Mouse (Mus musculus): ENCODE measurements around the gene Tbc1d17. TPM values are rescaled to one million over a fixed set of nuclear protein-coding genes. Genes with fewer than 3 reads are reported as not detected.
A peak's percentile ranks its signal among the peaks of the same experiment; 100 is the strongest.

Tbc1d17 gene
- polyA plus RNA-seq, 1 experiment from 2014 or later: 28.2 TPM

DNA sequence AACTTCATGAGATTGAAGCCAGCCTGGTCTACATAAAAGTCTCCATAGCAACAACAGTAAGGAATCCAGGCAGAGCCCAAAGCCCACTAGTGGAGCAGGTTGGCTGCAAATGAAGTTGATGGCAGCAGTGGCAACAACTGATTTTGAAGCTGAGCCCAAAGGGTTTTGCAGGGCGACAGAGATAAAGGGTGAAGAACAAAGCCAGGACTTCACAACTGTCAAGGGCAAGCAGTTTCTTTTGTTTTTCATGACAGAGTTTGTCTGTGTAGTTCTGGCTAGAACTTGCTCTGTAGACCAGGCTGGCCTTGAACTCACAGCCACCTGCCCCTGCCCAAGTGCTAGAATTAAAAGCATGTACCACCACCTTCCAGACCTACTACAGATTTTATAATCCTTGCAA is 22.3 kb upstream of the Tbc1d17 start:
- Histone ChIP-seq H3K9ac (replicated peaks) (no peak overlapping the region), H3K9me3 (ENCODE audit: low read length) (no peaks in the 10 kb centered on the region), H3K36me3 (replicated peaks; ENCODE audit: insufficient read depth, low read length) (no peaks in the 10 kb centered on the region), H3K4me2 (ENCODE audit: low read depth, low read length) (no peak overlapping the region), H3K27me3 (ENCODE audit: insufficient read depth, low read length) (no peaks in the 10 kb centered on the region), H3K4me3 (ENCODE audit: low read depth, low read length) (no peak overlapping the region), H3K4me1 (ENCODE audit: insufficient read depth) (peaks cover 41% of the 10 kb centered on the region), H3K27ac (ENCODE audit: low read depth) (no peak overlapping the region)
- 77% methylated on average over 1 of the region's 1 CpGs for WGBS (ENCODE audit: insufficient replicate concordance)
- DNase-seq (no peak), ATAC-seq (no peak)
- TF ChIP-seq CTCF (IDR thresholded peaks at IDR 0.05; ENCODE audit: low read depth) (no peak), EP300 (IDR thresholded peaks at IDR 0.05; ENCODE audit: low read depth) (no peak)

DNA sequence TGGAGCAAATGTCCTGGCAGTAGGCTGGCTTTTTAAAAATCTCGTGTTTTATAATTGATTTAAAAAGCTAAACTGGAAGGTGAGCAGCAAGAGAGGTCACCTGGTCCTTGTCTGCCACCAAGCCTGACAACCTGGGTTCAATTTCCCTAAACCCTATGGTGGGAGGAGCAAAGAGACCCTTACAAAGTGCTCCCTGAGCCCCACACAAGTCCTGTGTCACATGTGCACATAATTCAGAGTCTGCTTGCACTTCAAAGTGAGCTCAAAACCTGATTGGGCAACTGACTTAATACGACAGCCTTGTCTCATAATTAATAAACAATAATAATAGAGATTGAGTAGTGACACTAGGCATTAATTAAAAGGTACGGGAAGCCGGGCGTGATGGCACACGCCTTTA is 21.7 kb upstream of the Tbc1d17 start:
- H3K4me1 ChIP-seq (ENCODE audit: insufficient read depth): peaks cover 47% of the 10 kb centered on the region
- peak overlapping the region; percentile 96; the same call in 1 of the 2 replicates for H3K27ac ChIP-seq (ENCODE audit: low read depth)
- H3K4me3 ChIP-seq (ENCODE audit: low read depth, low read length): peak overlapping the region; percentile 81; the same call in 1 of the 2 replicates
- H3K4me2 ChIP-seq (ENCODE audit: low read depth, low read length): peak overlapping the region; percentile 99; the same call in 1 of the 2 replicates
- H3K36me3 ChIP-seq (replicated peaks; ENCODE audit: insufficient read depth, low read length): no peaks in the 10 kb centered on the region
- no peak for ATAC-seq
- TF ChIP-seq CTCF (IDR thresholded peaks at IDR 0.05; ENCODE audit: low read depth) (no peak), EP300 (IDR thresholded peaks at IDR 0.05; ENCODE audit: low read depth) (no peak)
- 80% methylated on average over 6 of the region's 6 CpGs for WGBS (ENCODE audit: insufficient replicate concordance)
- H3K9me3 ChIP-seq (ENCODE audit: low read length): no peaks in the 10 kb centered on the region
- no peak for DNase-seq
- no peaks in the 10 kb centered on the region for H3K27me3 ChIP-seq (ENCODE audit: insufficient read depth, low read length)
- H3K9ac ChIP-seq (replicated peaks): peak overlapping the region; percentile 94; the same call in 1 of the 2 replicates

DNA sequence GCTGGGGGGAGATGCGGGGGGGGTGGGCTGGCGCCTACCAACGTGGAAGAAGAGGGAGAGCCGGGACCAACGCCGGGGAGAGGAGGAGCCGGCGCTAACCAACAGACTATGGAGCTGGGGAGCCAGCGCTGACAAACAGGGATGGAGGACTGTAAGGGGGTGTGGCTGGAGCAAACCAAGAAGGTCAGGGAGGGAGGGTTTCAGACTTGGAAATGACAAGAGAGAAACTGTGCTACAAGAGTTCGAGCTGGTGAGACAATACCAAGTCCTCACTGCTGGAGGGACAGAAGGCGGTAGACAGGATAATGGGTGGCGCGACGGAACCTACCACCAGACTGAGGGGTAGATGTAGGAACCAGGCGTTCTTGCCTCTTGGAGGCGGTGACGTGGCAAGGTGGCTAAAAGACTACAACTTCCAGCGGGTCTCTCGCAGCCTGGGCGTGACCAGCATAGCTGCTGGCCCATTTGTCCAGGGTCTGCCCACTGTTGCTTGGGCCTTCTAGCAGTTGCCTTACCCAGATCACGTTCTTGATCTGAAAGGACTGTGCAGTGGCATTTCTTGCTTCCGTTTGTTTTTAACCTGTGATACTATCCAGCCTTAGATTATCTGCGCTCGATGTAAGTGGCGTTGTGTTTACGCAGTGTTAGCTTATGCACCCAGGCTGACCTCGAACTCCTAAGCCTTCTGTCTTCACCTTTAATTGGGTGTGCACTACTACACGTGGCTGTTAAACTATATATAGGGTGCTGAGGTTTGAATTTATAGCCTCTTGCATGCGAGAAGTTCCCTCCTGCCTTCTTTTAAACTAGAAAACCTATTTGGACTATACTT is 21.0 kb upstream of the Tbc1d17 start, which contains the start of gene Ptov1:
TSS of gene Ptov1 (minus strand) at position 92 of the 832 bp plus-strand sequence.
- Histone ChIP-seq H3K4me3 (ENCODE audit: low read depth, low read length) (peak within 1 kb of the TSS; percentile 81), H3K27me3 (ENCODE audit: insufficient read depth, low read length) (no peaks in the 10 kb centered on the region), H3K9me3 (ENCODE audit: low read length) (no peaks in the 10 kb centered on the region), H3K4me2 (ENCODE audit: low read depth, low read length) (peak within 1 kb of the TSS; percentile 99), H3K4me1 (ENCODE audit: insufficient read depth) (peaks cover 54% of the 10 kb centered on the region), H3K9ac (replicated peaks) (peak within 1 kb of the TSS; percentile 94), H3K36me3 (replicated peaks; ENCODE audit: insufficient read depth, low read length) (no peaks in the 10 kb centered on the region), H3K27ac (ENCODE audit: low read depth) (peak within 1 kb of the TSS; percentile 96)
- WGBS (ENCODE audit: insufficient replicate concordance): 6% methylated on average over 29 of the region's 29 CpGs
- TF ChIP-seq CTCF (IDR thresholded peaks at IDR 0.05; ENCODE audit: low read depth) (peak; percentile 2; the same call in 1 of the 2 replicates), EP300 (IDR thresholded peaks at IDR 0.05; ENCODE audit: low read depth) (peak; percentile 65; the same call in 1 of the 2 replicates)
- DNase-seq (peak; percentile 87), ATAC-seq (peak; percentile 92)

DNA sequence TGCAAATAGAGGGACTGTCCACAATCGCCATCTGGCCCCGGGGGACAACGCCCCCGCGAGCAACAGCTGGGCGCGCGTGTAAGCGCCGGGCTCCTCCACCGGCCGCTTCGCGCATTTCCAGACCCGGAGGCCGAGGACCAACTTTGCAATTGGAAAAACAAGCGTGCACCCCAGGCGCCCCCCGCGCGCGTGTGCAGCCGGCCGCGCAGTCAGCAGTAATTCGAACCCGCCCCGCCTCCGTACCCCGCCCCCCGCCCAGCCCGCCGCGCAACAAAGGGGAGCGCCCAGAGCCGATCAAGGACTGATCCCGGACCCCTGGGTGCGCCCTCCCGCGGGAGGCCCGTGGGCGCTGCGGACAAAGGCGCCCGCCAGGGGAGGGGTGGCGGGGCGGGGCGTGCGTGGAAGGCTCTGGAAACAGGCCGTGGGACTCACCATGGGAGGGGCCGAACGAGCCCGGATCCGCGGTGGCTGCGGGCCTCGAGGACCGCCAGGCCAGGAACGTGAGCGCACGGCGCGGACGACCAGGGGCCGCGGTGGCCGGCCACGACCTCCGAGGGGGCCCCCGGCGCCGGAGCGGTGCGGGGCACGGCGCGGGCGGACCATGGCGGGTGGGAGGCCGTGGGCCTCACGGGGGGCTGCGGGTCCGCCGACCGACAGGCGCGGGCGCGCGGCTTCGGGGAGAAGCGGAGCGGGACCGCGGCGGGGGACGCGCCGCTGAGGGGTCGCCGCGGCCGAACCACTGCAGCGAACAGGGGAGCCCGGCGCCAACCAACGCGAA is 20.2 kb upstream of the Tbc1d17 start:
- no peak for TF ChIP-seq EP300 (IDR thresholded peaks at IDR 0.05; ENCODE audit: low read depth)
- no peak for TF ChIP-seq CTCF (IDR thresholded peaks at IDR 0.05; ENCODE audit: low read depth)
- Histone ChIP-seq H3K27ac (ENCODE audit: low read depth) (peak overlapping the region; percentile 96), H3K9ac (replicated peaks) (peak overlapping the region; percentile 94), H3K9me3 (ENCODE audit: low read length) (no peaks in the 10 kb centered on the region), H3K27me3 (ENCODE audit: insufficient read depth, low read length) (no peaks in the 10 kb centered on the region), H3K4me2 (ENCODE audit: low read depth, low read length) (peak overlapping the region; percentile 99), H3K4me1 (ENCODE audit: insufficient read depth) (peaks cover 56% of the 10 kb centered on the region), H3K4me3 (ENCODE audit: low read depth, low read length) (peak overlapping the region; percentile 81), H3K36me3 (replicated peaks; ENCODE audit: insufficient read depth, low read length) (peaks cover 2% of the 10 kb centered on the region; the same call in 1 of the 2 replicates)
- WGBS (ENCODE audit: insufficient replicate concordance): under 1% methylated on average over 77 of the region's 108 CpGs
- DNase-seq (peak; percentile 73), ATAC-seq (peak; percentile 12)

DNA sequence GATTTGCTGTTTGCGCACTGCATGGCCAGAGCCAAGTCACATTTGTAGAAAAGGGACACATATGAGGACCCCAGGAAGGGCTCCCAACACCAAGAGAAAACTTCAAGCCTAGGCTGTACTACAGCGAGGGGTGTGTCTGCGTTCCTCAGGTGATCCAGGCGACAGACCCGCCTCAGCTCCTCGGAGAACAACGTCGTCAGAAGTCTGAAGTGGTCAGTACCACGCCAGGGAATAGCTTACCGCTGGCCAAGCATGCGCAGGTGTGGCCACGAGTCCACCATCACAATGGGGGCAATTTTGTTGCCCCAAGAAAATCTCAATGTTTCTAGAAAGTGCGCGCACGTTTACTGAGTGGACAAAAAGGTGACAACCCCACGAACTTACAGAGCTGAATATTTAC is 19.6 kb upstream of the Tbc1d17 start:
- no peak for ATAC-seq
- H3K27me3 ChIP-seq (ENCODE audit: insufficient read depth, low read length): no peaks in the 10 kb centered on the region
- peak overlapping the region; percentile 81 for H3K4me3 ChIP-seq (ENCODE audit: low read depth, low read length)
- peaks cover 56% of the 10 kb centered on the region for H3K4me1 ChIP-seq (ENCODE audit: insufficient read depth)
- H3K9ac ChIP-seq (replicated peaks): peak overlapping the region; percentile 94
- WGBS (ENCODE audit: insufficient replicate concordance): 12% methylated on average over 16 of the region's 16 CpGs
- no peak for DNase-seq
- peak overlapping the region; percentile 99 for H3K4me2 ChIP-seq (ENCODE audit: low read depth, low read length)
- peak overlapping the region; percentile 96 for H3K27ac ChIP-seq (ENCODE audit: low read depth)
- H3K9me3 ChIP-seq (ENCODE audit: low read length): no peaks in the 10 kb centered on the region
- TF ChIP-seq CTCF (IDR thresholded peaks at IDR 0.05; ENCODE audit: low read depth) (no peak), EP300 (IDR thresholded peaks at IDR 0.05; ENCODE audit: low read depth) (no peak)
- peaks cover 8% of the 10 kb centered on the region for H3K36me3 ChIP-seq (replicated peaks; ENCODE audit: insufficient read depth, low read length)

DNA sequence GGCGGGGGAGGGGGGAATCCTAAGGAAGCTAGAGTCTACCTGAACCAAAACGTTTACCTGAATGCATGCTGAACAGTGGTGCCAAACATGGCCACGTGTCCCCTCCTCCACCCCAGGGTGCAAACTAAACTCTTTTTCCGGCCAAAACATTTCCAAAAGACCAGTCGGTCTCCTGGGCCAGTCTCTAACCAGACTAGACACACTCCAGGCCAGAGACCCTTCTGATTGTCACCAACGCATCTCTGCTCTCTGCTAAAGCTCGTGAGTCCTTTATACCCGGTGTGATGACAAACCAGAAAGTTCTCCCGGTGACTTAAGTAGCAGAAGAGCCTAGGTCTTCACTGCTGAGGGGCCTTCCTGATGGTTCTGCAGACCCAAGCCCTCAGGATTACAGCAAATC is 18.9 kb upstream of the Tbc1d17 start:
- peaks cover 52% of the 10 kb centered on the region for H3K4me1 ChIP-seq (ENCODE audit: insufficient read depth)
- 0 out of 2 replicates have a peak overlapping the region, but pooled peaks have one; percentile 24 for H3K27ac ChIP-seq (ENCODE audit: low read depth)
- ATAC-seq (no peak), DNase-seq (no peak)
- peak overlapping the region; percentile 99 for H3K4me2 ChIP-seq (ENCODE audit: low read depth, low read length)
- peak overlapping the region; percentile 94; the same call in 1 of the 2 replicates for H3K9ac ChIP-seq (replicated peaks)
- H3K4me3 ChIP-seq (ENCODE audit: low read depth, low read length): peak overlapping the region; percentile 81
- no peaks in the 10 kb centered on the region for H3K27me3 ChIP-seq (ENCODE audit: insufficient read depth, low read length)
- no peaks in the 10 kb centered on the region for H3K9me3 ChIP-seq (ENCODE audit: low read length)
- WGBS (ENCODE audit: insufficient replicate concordance): 57% methylated on average over 9 of the region's 9 CpGs
- H3K36me3 ChIP-seq (replicated peaks; ENCODE audit: insufficient read depth, low read length): peaks cover 15% of the 10 kb centered on the region
- TF ChIP-seq EP300 (IDR thresholded peaks at IDR 0.05; ENCODE audit: low read depth): no peak
- no peak for TF ChIP-seq CTCF (IDR thresholded peaks at IDR 0.05; ENCODE audit: low read depth)
